Mouse (Mus musculus) R1 (cell line): Measurements from ENCODE around the gene Gsdma3.
A peak's percentile ranks its signal among the peaks of the same experiment; 100 is the strongest.

ENCODE experiments used
- DNase-seq: peaks from one replicate; pipeline ENCODE4 v3.0.0-alpha.2; 2018; ENCODE audit warnings: low read depth, low spot score

Gsdma3 gene

DNA sequence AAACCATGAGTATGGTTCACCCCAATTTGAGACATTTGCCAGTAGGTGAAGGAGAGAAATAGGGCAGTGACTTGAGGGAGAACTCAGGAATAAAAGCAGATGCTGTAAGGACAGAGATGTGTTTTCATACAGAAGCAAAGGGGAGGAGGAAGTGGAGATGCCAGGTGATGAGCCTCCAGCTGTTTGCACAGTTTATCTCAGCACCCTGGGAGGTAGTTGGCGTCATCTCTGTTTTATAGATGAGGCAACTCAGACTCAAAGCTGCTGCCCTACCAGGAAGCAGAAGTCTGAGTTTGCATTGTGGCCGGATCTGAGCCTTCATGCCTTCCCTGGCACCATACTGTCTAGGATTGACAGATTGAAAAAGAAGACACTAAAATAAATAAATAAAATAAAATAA, 42.8 kb downstream of the Gsdma3 start:
- DNase-seq, result no peak

DNA sequence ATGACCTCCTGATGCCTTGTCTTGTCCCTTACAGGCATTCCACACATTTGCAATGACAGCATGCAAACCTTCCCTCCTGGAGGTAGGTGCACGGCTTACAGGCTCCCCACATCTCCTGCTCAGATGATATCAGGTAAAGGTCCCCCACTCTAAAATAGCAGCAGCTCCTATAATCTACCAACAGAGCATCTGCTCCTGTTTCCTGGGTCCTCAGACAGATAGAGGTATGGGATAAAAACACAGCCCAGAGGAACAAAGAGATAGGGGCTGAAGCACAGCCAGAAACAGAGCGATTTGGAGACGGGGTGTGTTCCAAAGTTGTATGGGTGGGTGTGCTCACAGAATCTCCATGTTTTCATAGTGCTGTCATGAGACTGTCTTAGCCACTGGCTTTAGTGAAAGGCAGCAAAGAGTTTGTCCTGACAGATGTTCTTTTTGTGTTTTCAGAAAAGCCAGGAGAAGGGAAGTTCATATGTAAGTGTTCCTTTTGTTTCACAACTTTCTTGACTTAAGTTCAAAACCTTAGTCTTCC, 45.2 kb downstream of the Gsdma3 start:
- no peak for DNase-seq

GRCm38 (mm10) chr11:98671857-98672256, 45.7 kb downstream of the Gsdma3 start:
- DNase-seq, result no peak

DNA sequence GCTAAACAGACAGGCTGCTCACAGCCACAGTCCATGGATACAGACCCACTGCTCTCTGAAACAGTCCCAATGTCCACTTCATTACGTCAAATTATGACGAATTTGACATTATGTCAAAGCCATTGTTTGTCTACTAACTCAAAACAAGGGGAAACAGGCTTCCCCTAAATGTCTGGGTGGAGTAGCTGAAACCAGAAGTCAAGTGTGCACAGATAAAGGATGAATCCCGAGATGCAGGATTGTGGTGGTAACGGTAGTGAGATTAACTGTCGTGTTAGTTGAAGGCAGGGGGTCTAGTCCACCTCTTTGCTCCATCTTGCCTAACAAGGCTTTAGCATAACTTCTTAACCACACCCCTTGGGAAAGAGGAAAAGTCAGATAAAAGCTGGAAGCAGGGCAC, 46.3 kb downstream of the Gsdma3 start:
- DNase-seq, result no peak

DNA sequence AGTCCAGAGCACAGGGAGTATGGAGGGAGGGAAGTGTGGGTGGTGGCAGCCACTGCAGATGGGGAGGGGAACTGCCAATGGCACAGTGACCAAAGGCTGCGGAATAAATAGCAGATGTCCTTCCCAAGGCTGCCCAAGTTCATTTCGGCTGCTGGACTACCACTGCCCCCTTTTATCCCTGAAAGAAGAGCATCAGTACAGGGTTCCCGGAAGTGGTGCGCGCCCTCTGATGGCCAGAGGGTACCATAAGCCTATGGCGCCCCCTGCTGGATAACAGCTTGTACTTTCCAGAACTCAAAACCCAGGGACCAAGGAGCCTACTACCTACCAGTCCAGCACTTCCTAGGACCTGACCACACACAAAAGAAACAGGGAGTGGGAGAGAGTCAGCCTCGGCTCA, 47.0 kb downstream of the Gsdma3 start:
- DNase-seq, result peak; percentile 70

GRCm38 (mm10) chr11:98675829-98676363, 49.7 kb downstream of the Gsdma3 start:
- no peak for DNase-seq

DNA sequence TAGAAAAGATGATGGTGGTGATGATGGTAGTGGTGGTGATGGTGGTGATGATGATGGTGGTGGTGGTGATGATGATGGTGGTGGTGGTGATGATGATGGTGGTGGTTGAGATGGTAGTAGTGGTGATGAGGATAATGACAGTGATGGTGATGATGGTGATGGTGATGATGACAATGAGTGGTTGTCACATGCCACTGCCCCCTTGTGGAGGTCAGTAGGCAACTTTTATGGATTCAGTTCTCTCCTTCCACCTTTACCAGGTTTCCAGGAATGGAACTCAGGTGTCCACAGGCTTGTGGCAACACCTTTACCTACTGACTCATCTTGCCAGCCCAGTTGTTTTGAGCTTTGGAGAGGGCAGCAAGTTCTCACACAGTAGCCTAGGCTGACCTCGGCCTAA, 53.9 kb downstream of the Gsdma3 start:
- peak; percentile 11 for DNase-seq

DNA sequence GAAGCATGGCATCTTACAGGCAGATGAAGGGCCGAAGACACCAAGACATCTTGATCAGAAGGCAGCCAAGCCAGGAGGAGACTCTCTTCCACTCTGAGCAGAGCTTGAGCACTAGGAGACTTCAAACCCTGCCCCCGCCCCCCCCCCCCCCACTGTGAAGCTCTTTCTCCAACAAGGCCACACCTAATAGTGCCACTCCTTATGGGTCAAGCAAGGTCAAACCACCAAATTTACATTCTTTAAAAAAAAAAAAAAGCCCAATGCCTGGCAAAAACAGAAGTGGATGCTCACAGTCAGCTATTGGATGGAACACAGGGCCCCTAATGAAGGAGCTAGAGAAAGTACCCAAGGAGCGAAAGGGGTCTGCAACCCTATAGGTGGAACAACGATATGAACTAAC, 54.4 kb downstream of the Gsdma3 start:
- DNase-seq, result peak; percentile 93

DNA sequence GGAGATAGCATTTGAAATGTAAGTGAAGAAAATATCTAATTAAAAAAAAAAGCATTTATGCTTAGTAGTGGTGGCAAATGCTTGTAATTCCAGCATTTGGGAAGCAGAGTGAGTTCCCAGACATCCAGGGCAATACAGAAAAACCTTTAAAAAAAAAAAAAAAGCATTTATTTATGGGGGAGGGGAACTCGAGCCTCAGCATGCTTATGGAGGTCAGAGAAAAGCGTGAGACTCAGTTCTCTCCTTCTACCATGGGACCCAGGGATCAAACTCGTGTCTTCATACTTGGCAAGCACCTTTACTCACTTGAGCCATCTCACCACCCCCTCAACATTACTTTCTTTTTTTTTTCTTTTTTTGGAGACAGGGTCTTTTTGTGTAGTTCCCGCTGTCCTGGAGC, 55.0 kb downstream of the Gsdma3 start:
- peak; percentile 31 for DNase-seq

- peak; percentile 100 for DNase-seq
These were observed 55.9 kb downstream of the Gsdma3 start, which contains the start of gene Psmd3 for GRCm38 (mm10) chr11:98681786-98682745. TSS of gene Psmd3 (plus strand) at chr11:98682554.

DNA sequence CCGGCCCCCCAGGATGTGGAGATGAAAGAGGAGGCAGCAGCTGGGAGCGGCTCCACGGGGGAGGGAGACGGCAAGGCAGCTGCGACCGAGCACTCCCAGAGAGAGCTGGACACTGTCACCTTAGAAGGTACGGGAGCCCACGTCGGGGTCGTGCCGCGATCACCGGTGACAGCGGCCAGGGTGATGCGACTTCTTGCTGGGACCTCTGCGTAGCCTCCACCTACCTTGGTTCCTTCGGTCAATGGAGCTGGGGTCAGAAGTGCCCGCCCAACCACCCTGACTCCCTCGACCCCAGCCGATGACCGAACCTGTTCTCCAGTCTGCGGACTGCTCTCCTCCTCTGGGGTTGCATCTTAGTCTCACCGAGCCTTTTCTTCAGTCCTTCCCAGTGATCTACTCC, 56.7 kb downstream of the Gsdma3 start:
- DNase-seq, result peak; percentile 24

- DNase-seq, result no peak
These were observed 59.5 kb downstream of the Gsdma3 start for GRCm38 (mm10) chr11:98685642-98686041.

DNA sequence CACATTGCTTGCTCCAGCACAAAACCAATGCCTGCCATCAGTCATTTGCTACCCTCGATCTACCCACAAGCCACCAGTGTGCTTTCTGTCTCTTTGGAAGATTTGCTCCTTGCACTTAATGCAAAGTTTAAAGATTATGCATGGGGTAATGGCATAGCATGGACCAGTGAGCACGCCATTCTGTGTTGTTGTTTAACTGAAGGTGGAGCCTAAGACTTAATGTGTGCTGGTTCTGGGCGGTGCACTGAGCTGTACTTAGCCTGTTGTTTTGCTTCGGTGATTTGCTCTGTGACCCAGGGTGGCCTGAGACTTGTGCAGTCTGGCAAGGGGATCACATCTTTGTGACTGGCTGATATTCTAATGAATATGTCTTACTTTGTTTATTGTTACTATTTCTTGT, 60.8 kb downstream of the Gsdma3 start:
- no peak for DNase-seq
